Mouse (Mus musculus): Measurements from ENCODE around the gene Gm28038. TPM values are rescaled to one million over a fixed set of nuclear protein-coding genes. Genes with fewer than 3 reads are reported as not detected.

Gene Gm28038
- polyA plus RNA-seq, 1 experiment from 2014 or later = not detected

DNA sequence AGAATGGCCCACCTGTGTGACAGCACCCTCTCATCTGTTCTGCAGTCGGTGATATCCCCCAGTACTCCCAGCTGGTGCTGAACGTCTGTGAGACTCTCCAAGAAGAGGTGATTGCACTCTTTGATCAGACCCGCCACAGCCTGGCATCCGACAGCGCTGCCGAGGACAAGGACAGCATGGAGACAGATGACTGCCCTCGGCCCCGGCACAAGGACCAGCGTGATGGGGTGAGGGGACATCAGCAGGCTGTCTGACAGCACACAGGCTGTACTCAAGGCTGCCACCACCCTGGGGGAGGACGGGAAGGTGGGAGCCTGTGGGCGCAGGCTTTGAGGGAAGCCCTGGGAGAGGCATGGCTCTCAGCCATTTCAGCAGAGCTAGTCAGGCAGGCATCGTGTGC, 56.3 kb downstream of the Gm28038 start:
- Histone ChIP-seq H3K9me3 (ENCODE audit: control insufficient read depth, low read length) (no peaks in the 10 kb centered on the region), H3K4me3 (ENCODE audit: low read depth, low read length) (no peak overlapping the region), H3K27ac (replicated peaks) (no peak overlapping the region), H3K27me3 (ENCODE audit: control insufficient read depth, insufficient read depth, low read length) (no peaks in the 10 kb centered on the region), H3K9ac (ENCODE audit: low read length) (no peak overlapping the region), H3K36me3 (ENCODE audit: control insufficient read depth, insufficient read depth, low read length) (peaks cover 42% of the 10 kb centered on the region), H3K4me1 (replicated peaks; ENCODE audit: control insufficient read depth, insufficient read depth) (no peaks in the 10 kb centered on the region), H3K4me2 (replicated peaks; ENCODE audit: low read depth) (no peak overlapping the region)
- no peak for TF ChIP-seq CTCF (IDR thresholded peaks at IDR 0.05; ENCODE audit: low read depth)
- TF ChIP-seq EP300 (optimal IDR thresholded peaks at IDR 0.05) = no peak
- 82% methylated on average over 12 of the region's 12 CpGs for WGBS
- DNase-seq (ENCODE audit: low spot score) = no peak
- ATAC-seq (ENCODE audit: low FRiP score, low TSS enrichment) = no peak

DNA sequence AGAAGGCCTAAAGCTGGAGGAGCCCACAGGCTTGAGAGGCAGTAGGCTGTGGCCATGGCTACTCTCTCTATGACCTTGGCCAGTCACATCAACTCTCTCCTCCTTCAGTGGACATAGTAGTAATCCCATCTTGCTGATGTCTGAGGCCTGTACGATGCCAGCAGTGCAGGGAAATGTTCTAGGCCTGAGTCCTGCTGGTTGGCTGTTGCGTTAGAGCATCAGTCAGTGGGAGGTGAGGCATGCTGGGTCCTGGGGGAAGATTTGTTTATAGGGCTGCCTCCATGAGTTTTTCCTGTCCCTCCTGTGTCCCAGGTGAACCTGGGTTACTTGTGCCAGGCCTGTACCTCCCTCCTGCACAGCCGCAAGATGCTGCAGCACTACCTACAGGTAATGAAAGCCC, 61.2 kb downstream of the Gm28038 start:
- TF ChIP-seq CTCF (IDR thresholded peaks at IDR 0.05; ENCODE audit: low read depth) (no peak), EP300 (optimal IDR thresholded peaks at IDR 0.05) (no peak)
- Histone ChIP-seq H3K4me1 (replicated peaks; ENCODE audit: control insufficient read depth, insufficient read depth) (no peaks in the 10 kb centered on the region), H3K9me3 (ENCODE audit: control insufficient read depth, low read length) (no peaks in the 10 kb centered on the region), H3K9ac (ENCODE audit: low read length) (no peak overlapping the region), H3K27me3 (ENCODE audit: control insufficient read depth, insufficient read depth, low read length) (no peaks in the 10 kb centered on the region), H3K4me3 (ENCODE audit: low read depth, low read length) (no peak overlapping the region), H3K36me3 (ENCODE audit: control insufficient read depth, insufficient read depth, low read length) (peaks cover 44% of the 10 kb centered on the region), H3K4me2 (replicated peaks; ENCODE audit: low read depth) (no peak overlapping the region), H3K27ac (replicated peaks) (no peak overlapping the region)
- ATAC-seq (ENCODE audit: low FRiP score, low TSS enrichment) (no peak), DNase-seq (ENCODE audit: low spot score) (no peak)
- 88% methylated on average over 3 of the region's 3 CpGs for WGBS

DNA sequence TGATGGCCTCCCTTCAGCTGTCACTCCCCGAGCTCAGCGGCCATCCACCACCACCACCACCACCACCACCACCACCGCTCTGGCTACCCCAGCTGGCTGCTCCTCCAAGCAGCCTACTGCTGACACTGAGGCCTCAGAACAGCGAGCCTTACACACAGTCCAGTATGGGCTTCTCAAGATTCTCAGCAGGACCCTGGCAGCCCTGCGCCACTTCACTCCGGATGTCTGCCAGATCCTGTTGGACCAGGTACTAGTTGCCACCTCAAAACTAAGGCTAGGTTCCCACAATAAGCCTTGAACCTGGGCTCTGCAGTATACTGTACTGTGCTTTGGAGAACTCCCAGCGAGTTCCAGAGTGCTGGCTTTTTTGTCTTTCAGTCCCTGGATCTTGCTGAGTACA, 61.7 kb downstream of the Gm28038 start:
- Histone ChIP-seq H3K4me1 (replicated peaks; ENCODE audit: control insufficient read depth, insufficient read depth) (no peaks in the 10 kb centered on the region), H3K4me2 (replicated peaks; ENCODE audit: low read depth) (no peak overlapping the region), H3K27ac (replicated peaks) (no peak overlapping the region), H3K9ac (ENCODE audit: low read length) (no peak overlapping the region), H3K9me3 (ENCODE audit: control insufficient read depth, low read length) (no peaks in the 10 kb centered on the region), H3K4me3 (ENCODE audit: low read depth, low read length) (no peak overlapping the region), H3K36me3 (ENCODE audit: control insufficient read depth, insufficient read depth, low read length) (peaks cover 42% of the 10 kb centered on the region), H3K27me3 (ENCODE audit: control insufficient read depth, insufficient read depth, low read length) (no peaks in the 10 kb centered on the region)
- DNase-seq (ENCODE audit: low spot score) (no peak), ATAC-seq (ENCODE audit: low FRiP score, low TSS enrichment) (no peak)
- 81% methylated on average over 7 of the region's 7 CpGs for WGBS
- TF ChIP-seq EP300 (optimal IDR thresholded peaks at IDR 0.05) (no peak), CTCF (IDR thresholded peaks at IDR 0.05; ENCODE audit: low read depth) (no peak)

DNA sequence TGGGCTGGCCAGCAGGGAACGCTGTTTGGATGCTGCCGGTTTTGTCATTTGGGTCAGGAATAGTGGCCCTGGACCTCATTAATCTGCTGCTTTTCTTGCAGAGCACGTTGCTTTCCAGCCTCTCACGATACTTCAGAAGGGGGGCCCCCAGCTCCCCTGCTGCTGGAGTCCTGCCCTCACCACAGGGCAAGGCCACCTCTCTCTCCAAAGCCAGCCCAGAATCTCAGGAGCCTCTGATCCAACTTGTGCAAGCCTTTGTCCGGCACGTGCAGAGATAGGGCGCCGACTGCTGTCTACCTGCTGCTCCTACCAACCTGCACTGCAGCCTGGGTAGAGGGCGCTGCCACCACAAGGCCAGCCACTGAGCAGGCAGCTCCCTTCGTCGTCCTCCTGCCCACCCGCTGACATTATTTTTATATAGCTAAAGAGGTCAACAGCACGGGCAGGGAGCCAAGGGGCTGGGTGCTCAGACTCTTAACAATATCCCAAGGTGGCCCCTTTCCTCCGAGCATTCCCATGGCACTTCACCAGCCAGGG, 62.8 kb downstream of the Gm28038 start:
- H3K27me3 ChIP-seq (ENCODE audit: control insufficient read depth, insufficient read depth, low read length) = no peaks in the 10 kb centered on the region
- H3K27ac ChIP-seq (replicated peaks) = peak overlapping the region; percentile 63; the same call in 1 of the 2 replicates
- TF ChIP-seq CTCF (IDR thresholded peaks at IDR 0.05; ENCODE audit: low read depth) (peak; percentile 61), EP300 (optimal IDR thresholded peaks at IDR 0.05) (no peak)
- WGBS = 41% methylated on average over 14 of the region's 14 CpGs
- DNase-seq (ENCODE audit: low spot score) = peak; percentile 45
- H3K4me1 ChIP-seq (replicated peaks; ENCODE audit: control insufficient read depth, insufficient read depth) = no peaks in the 10 kb centered on the region
- no peak overlapping the region for H3K4me3 ChIP-seq (ENCODE audit: low read depth, low read length)
- H3K9ac ChIP-seq (ENCODE audit: low read length) = no peak overlapping the region
- H3K4me2 ChIP-seq (replicated peaks; ENCODE audit: low read depth) = no peak overlapping the region
- peaks cover 42% of the 10 kb centered on the region for H3K36me3 ChIP-seq (ENCODE audit: control insufficient read depth, insufficient read depth, low read length)
- H3K9me3 ChIP-seq (ENCODE audit: control insufficient read depth, low read length) = no peaks in the 10 kb centered on the region
- no peak for ATAC-seq (ENCODE audit: low FRiP score, low TSS enrichment)

DNA sequence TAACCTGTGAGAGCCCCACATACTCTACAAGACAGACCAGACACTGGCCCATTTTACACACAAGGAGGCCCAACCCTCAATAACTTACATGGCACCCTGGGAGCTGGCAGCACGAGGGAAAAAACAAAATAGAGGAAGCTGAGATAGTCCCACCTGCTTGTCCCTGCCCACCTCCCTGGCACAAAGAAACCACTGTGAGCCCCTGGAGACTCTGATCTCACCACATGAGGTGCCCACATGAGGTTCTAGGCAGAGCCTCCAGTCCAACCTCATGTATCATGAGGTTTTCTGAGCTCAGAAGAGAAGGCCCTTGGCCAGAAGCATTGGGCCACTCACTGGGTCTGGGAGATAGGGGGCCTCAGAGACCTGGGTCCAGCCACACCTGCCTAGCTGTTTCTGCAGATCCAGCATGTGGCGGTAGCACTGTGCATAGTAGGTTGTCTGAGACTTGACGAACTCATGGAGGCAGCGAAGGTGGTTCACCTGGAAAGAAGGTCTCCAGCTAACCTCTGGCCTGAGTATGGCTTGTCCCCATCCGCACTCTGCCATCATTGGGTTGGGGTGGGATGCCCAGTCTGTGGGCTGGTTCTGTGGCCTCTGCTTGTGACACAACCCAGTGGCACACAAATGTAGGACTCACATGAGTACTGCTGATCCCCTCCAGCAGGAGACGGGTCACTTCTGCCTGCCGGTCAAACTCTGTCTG, 65.3 kb downstream of the Gm28038 start:
- Histone ChIP-seq H3K4me1 (replicated peaks; ENCODE audit: control insufficient read depth, insufficient read depth) (no peaks in the 10 kb centered on the region), H3K27ac (replicated peaks) (no peak overlapping the region), H3K4me3 (ENCODE audit: low read depth, low read length) (no peak overlapping the region), H3K9me3 (ENCODE audit: control insufficient read depth, low read length) (no peaks in the 10 kb centered on the region), H3K36me3 (ENCODE audit: control insufficient read depth, insufficient read depth, low read length) (peaks cover 32% of the 10 kb centered on the region), H3K9ac (ENCODE audit: low read length) (no peak overlapping the region), H3K27me3 (ENCODE audit: control insufficient read depth, insufficient read depth, low read length) (no peaks in the 10 kb centered on the region), H3K4me2 (replicated peaks; ENCODE audit: low read depth) (no peak overlapping the region)
- 87% methylated on average over 7 of the region's 7 CpGs for WGBS
- ATAC-seq (ENCODE audit: low FRiP score, low TSS enrichment) (no peak), DNase-seq (ENCODE audit: low spot score) (no peak)
- TF ChIP-seq EP300 (optimal IDR thresholded peaks at IDR 0.05) = no peak
- no peak for TF ChIP-seq CTCF (IDR thresholded peaks at IDR 0.05; ENCODE audit: low read depth)

DNA sequence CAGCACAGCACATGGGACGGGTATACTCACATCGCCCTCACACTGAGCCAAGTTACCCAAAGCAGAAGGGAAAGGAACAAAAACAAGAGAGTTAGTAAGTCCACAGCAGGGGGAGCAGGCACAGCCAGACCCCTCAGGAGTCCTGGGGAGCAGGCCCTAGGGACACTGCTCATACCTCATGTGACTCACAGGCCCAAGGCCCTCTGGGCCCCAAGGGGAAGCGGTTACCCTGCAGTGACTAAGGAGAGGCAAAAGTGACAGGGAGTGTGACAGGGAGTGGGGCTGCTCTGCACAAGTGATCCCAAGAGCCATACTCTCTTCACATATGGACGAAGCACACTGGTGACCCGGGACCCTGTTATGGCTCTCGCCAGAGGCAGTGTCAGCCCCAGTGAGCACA, 68.4 kb downstream of the Gm28038 start:
- DNase-seq (ENCODE audit: low spot score) = no peak
- H3K4me2 ChIP-seq (replicated peaks; ENCODE audit: low read depth) = no peak overlapping the region
- no peak overlapping the region for H3K4me3 ChIP-seq (ENCODE audit: low read depth, low read length)
- ATAC-seq (ENCODE audit: low FRiP score, low TSS enrichment) = no peak
- H3K36me3 ChIP-seq (ENCODE audit: control insufficient read depth, insufficient read depth, low read length) = peaks cover 26% of the 10 kb centered on the region
- H3K9ac ChIP-seq (ENCODE audit: low read length) = no peak overlapping the region
- 85% methylated on average over 6 of the region's 6 CpGs for WGBS
- no peaks in the 10 kb centered on the region for H3K4me1 ChIP-seq (replicated peaks; ENCODE audit: control insufficient read depth, insufficient read depth)
- no peak for TF ChIP-seq EP300 (optimal IDR thresholded peaks at IDR 0.05)
- TF ChIP-seq CTCF (IDR thresholded peaks at IDR 0.05; ENCODE audit: low read depth) = no peak
- no peaks in the 10 kb centered on the region for H3K27me3 ChIP-seq (ENCODE audit: control insufficient read depth, insufficient read depth, low read length)
- no peaks in the 10 kb centered on the region for H3K9me3 ChIP-seq (ENCODE audit: control insufficient read depth, low read length)
- no peak overlapping the region for H3K27ac ChIP-seq (replicated peaks)

Other genes with a start within 250 kb of the Gm28038 start
- 10.9 and 13.2 TPM in 2 replicates for gene Wdr34, start 232.2 kb upstream of the Gm28038 start, polyA plus RNA-seq (2015; fragmentation: Nextera tagmentation; extraction: Ambion mirVana)
- gene Set, start 223.7 kb upstream of the Gm28038 start, polyA plus RNA-seq (2015; fragmentation: Nextera tagmentation; extraction: Ambion mirVana) = 202 and 206 TPM in 2 replicates
- 3.0 and 3.1 TPM in 2 replicates for gene Pkn3, start 203.4 kb upstream of the Gm28038 start, polyA plus RNA-seq (2015; fragmentation: Nextera tagmentation; extraction: Ambion mirVana)
- gene Zdhhc12, start 187.4 kb upstream of the Gm28038 start, polyA plus RNA-seq (2015; fragmentation: Nextera tagmentation; extraction: Ambion mirVana) = 27.7 and 27.8 TPM in 2 replicates
- gene Zer1, start 156.5 kb upstream of the Gm28038 start, polyA plus RNA-seq (2015; fragmentation: Nextera tagmentation; extraction: Ambion mirVana) = 2.9 and 3.1 TPM in 2 replicates
- gene Tbc1d13, start 147.3 kb upstream of the Gm28038 start, polyA plus RNA-seq (2015; fragmentation: Nextera tagmentation; extraction: Ambion mirVana) = 3.7 and 3.9 TPM in 2 replicates
- 35.3 and 41.2 TPM in 2 replicates for gene Endog, start 109.5 kb upstream of the Gm28038 start, polyA plus RNA-seq (2015; fragmentation: Nextera tagmentation; extraction: Ambion mirVana)
- 23.9 and 24.0 TPM in 2 replicates for gene Spout1, start 102.6 kb upstream of the Gm28038 start, polyA plus RNA-seq (2015; fragmentation: Nextera tagmentation; extraction: Ambion mirVana)
- 81.2 and 89.3 TPM in 2 replicates for gene Kyat1, start 75.2 kb upstream of the Gm28038 start, polyA plus RNA-seq (2015; fragmentation: Nextera tagmentation; extraction: Ambion mirVana)
- 30.3 and 31.7 TPM in 2 replicates for gene Lrrc8a, start 43.3 kb upstream of the Gm28038 start, polyA plus RNA-seq (2015; fragmentation: Nextera tagmentation; extraction: Ambion mirVana)
- 0.05 and 0.11 TPM in 2 replicates for gene Gm28035, start 40.5 kb upstream of the Gm28038 start, polyA plus RNA-seq (2015; fragmentation: Nextera tagmentation; extraction: Ambion mirVana)
- 5.8 and 7.1 TPM in 2 replicates for gene Phyhd1, start 14.8 kb upstream of the Gm28038 start, polyA plus RNA-seq (2015; fragmentation: Nextera tagmentation; extraction: Ambion mirVana)
- gene Dolk, start 5.3 kb downstream of the Gm28038 start, polyA plus RNA-seq (2015; fragmentation: Nextera tagmentation; extraction: Ambion mirVana) = 21.1 and 21.9 TPM in 2 replicates
- gene Nup188, start 5.4 kb downstream of the Gm28038 start, polyA plus RNA-seq (2015; fragmentation: Nextera tagmentation; extraction: Ambion mirVana) = 8.5 and 9.9 TPM in 2 replicates
- 84.9 and 102 TPM in 2 replicates for gene Sh3glb2, start 78.3 kb downstream of the Gm28038 start, polyA plus RNA-seq (2015; fragmentation: Nextera tagmentation; extraction: Ambion mirVana)
- gene Miga2, start 83.2 kb downstream of the Gm28038 start, polyA plus RNA-seq (2015; fragmentation: Nextera tagmentation; extraction: Ambion mirVana) = 16.8 and 17.8 TPM in 2 replicates
- 29.8 and 32.9 TPM in 2 replicates for gene Dolpp1, start 111.2 kb downstream of the Gm28038 start, polyA plus RNA-seq (2015; fragmentation: Nextera tagmentation; extraction: Ambion mirVana)
- gene Crat, start 134.8 kb downstream of the Gm28038 start, polyA plus RNA-seq (2015; fragmentation: Nextera tagmentation; extraction: Ambion mirVana) = 22.0 and 25.9 TPM in 2 replicates
- 76.6 and 79.6 TPM in 2 replicates for gene Ptpa, start 135.0 kb downstream of the Gm28038 start, polyA plus RNA-seq (2015; fragmentation: Nextera tagmentation; extraction: Ambion mirVana)
- 1.8 and 4.4 TPM in 2 replicates for gene Ier5l, start 193.2 kb downstream of the Gm28038 start, polyA plus RNA-seq (2015; fragmentation: Nextera tagmentation; extraction: Ambion mirVana)